Mouse (Mus musculus): ENCODE results near the gene Rabl2.

Rabl2 gene

GRCm38 (mm10) chr15:89551733-89552132 lies 40.0 kb downstream of the Rabl2 start:
- no peak for DNase-seq (ENCODE audit: low read depth, low spot score)

DNA sequence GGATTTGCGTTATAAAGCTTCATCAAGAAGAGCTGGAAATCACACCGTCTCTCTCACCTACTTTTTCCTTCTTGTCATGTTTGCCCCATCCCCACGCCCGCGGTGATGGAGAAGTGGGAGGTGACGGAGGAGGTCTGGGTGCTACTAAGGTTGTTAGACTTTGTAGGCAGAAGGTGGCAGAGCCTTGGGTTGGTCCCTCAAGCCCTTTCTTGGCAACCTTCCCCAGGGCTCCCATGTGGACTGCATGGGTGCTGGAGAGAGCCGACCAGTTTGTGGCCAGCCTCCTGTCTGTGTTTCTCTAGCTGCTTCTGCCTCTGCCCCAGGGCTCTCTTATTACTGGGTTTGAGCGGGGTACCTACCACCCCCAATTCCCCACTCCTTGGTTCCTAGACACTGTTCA lies 41.2 kb downstream of the Rabl2 start:
- no peak for DNase-seq (ENCODE audit: low read depth, low spot score)

GRCm38 (mm10) chr15:89548837-89549236 lies 42.9 kb downstream of the Rabl2 start:
- no peak for DNase-seq (ENCODE audit: low read depth, low spot score)

DNA sequence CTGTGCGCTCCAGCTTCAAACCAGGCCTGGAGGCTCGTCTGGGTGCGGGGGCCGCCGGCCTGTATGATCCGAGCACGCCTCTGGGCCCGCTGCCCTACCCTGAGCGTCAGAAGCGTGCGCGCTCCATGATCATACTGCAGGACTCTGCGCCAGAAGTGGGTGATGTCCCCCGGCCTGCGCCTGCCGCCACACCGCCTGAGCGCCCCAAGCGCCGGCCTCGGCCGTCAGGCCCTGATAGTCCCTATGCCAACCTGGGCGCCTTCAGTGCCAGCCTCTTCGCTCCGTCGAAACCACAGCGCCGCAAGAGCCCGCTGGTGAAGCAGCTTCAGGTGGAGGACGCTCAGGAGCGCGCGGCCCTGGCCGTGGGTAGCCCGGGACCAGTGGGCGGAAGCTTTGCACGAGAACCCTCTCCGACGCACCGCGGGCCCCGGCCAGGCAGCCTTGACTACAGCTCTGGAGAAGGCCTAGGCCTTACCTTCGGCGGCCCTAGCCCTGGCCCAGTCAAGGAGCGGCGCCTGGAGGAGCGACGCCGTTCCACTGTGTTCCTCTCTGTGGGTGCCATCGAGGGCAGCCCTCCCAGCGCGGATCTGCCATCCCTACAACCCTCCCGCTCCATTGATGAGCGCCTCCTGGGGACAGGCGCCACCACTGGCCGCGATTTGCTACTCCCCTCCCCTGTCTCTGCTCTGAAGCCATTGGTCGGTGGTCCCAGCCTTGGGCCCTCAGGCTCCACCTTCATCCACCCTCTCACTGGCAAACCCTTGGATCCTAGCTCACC lies 43.7 kb downstream of the Rabl2 start:
- DNase-seq (ENCODE audit: low read depth, low spot score): peak; percentile 63

DNA sequence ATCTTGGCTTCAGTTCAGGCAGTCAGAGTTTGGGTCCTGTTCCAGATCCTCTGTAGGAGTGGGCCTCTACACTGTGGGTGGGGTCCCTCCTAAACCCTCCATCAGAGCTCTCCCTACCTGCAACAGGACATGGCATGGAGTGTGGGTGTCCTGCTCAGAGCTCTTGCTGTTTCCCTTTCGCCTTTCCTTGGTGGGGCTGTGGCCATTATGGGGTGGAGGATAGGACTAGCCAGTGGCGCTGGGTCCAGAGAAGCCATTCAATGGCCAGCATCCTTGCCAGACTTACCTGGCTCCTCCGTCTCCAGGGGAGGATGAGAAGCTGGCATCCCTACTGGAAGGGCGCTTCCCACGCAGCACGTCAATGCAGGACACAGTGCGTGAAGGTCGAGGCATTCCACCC lies 44.4 kb downstream of the Rabl2 start:
- no peak for DNase-seq (ENCODE audit: low read depth, low spot score)

GRCm38 (mm10) chr15:89544171-89544570 lies 47.6 kb downstream of the Rabl2 start:
- no peak for DNase-seq (ENCODE audit: low read depth, low spot score)

- no peak for DNase-seq (ENCODE audit: low read depth, low spot score)
These were observed 57.9 kb downstream of the Rabl2 start for GRCm38 (mm10) chr15:89533843-89534207.

DNA sequence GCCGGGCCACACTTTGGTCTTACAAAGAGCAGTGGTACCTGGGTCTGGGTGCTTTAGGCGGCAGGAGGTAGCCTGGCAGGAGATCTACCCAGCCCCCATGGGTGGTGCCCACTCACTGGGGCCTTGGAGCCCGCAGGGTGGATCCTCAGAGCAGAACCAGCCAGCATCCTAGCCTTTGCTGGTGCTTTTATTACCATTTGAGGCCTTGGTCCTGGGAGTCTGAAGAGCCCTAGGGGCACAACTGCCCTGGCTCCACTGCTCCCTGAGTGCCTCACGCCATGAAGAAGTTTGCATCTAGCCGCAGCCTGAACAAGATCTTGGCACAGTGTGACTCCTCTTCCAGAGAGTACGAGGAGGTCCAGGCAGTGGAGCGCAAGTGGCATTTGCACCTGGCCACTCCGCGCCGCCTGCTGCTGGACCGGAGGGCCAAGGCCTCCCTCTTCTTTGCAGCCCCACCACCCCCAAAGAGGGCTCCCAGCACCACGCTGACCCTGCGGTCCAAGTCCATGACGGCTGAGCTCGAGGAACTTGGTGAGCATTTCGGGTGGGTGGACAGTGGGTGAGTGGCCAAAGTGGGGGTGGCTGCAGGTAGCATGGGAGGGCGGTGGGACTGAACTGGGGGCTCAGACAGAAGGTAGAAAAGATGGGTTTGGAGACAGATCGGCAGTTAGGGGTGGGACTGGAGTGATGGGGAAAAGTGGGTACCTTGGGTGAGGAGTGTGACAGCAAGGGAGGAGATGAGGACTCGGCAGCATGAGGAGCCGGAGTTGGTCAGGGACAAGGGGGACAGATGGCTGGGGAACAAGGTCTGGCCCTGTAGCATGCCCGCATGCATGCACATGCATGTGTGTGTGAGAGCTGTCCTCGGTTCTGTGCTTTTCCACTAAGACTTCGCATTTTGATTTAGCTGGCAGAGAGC lies 58.5 kb downstream of the Rabl2 start:
- no peak for DNase-seq (ENCODE audit: low read depth, low spot score)

All from forelimb bud, embryonic 11.5 days (tissue).